Mouse (Mus musculus): ENCODE results near the gene Smad3. TPM values are rescaled to one million over a fixed set of nuclear protein-coding genes. Genes with fewer than 3 reads are reported as not detected.

Gene Smad3
- polyA plus RNA-seq (2012; rRNA removed): 13.9 and 21.6 TPM in 2 replicates

- H3K4me3 ChIP-seq (ENCODE audit: low read depth, low read length): peak within 1 kb of the TSS; percentile 95
- no peaks in the 10 kb centered on the region for H3K27me3 ChIP-seq (ENCODE audit: control insufficient read depth, insufficient read depth, low read length)
- under 1% methylated on average over 59 of the region's 59 CpGs for WGBS
- TF ChIP-seq POLR2A (IDR thresholded peaks at IDR 0.05; ENCODE audit: low read depth, low read length): peak; percentile 67
- no peak for TF ChIP-seq CTCF (IDR thresholded peaks at IDR 0.05; ENCODE audit: extremely low read depth, insufficient read length, insufficient replicate concordance, low read depth, low read length)
- peak within 1 kb of the TSS; percentile 82 for H3K27ac ChIP-seq (ENCODE audit: insufficient read depth, low read depth, low read length)
- peaks cover 37% of the 10 kb centered on the region for H3K4me1 ChIP-seq (ENCODE audit: control insufficient read depth, insufficient read depth, insufficient read length, low read length)
- no peaks in the 10 kb centered on the region for H3K36me3 ChIP-seq (ENCODE audit: control insufficient read depth, insufficient read depth, low read length)
Measured at GRCm38 (mm10) chr9:63757865-63758440, at the start of gene Smad3. TSS of gene Smad3 (minus strand) at chr9:63757994.

- Histone ChIP-seq H3K4me3 (ENCODE audit: low read depth, low read length) (no peak overlapping the region), H3K27ac (ENCODE audit: insufficient read depth, low read depth, low read length) (no peak overlapping the region), H3K27me3 (ENCODE audit: control insufficient read depth, insufficient read depth, low read length) (no peaks in the 10 kb centered on the region), H3K36me3 (ENCODE audit: control insufficient read depth, insufficient read depth, low read length) (no peaks in the 10 kb centered on the region), H3K4me1 (ENCODE audit: control insufficient read depth, insufficient read depth, insufficient read length, low read length) (peaks cover 6% of the 10 kb centered on the region; the same call in 1 of the 2 replicates)
- WGBS: 82% methylated on average over 3 of the region's 3 CpGs
- TF ChIP-seq POLR2A (IDR thresholded peaks at IDR 0.05; ENCODE audit: low read depth, low read length): no peak
- TF ChIP-seq CTCF (IDR thresholded peaks at IDR 0.05; ENCODE audit: extremely low read depth, insufficient read length, insufficient replicate concordance, low read depth, low read length): no peak
Measured at GRCm38 (mm10) chr9:63804847-63805246, 47.1 kb upstream of the Smad3 start.

GRCm38 (mm10) chr9:63803181-63803591 lies 45.4 kb upstream of the Smad3 start:
- peaks cover 6% of the 10 kb centered on the region; the same call in 1 of the 2 replicates for H3K4me1 ChIP-seq (ENCODE audit: control insufficient read depth, insufficient read depth, insufficient read length, low read length)
- no peaks in the 10 kb centered on the region for H3K27me3 ChIP-seq (ENCODE audit: control insufficient read depth, insufficient read depth, low read length)
- no peak overlapping the region for H3K27ac ChIP-seq (ENCODE audit: insufficient read depth, low read depth, low read length)
- TF ChIP-seq POLR2A (IDR thresholded peaks at IDR 0.05; ENCODE audit: low read depth, low read length): no peak
- no peak for TF ChIP-seq CTCF (IDR thresholded peaks at IDR 0.05; ENCODE audit: extremely low read depth, insufficient read length, insufficient replicate concordance, low read depth, low read length)
- H3K36me3 ChIP-seq (ENCODE audit: control insufficient read depth, insufficient read depth, low read length): no peaks in the 10 kb centered on the region
- no peak overlapping the region for H3K4me3 ChIP-seq (ENCODE audit: low read depth, low read length)
- 13% methylated on average over 8 of the region's 8 CpGs for WGBS

DNA sequence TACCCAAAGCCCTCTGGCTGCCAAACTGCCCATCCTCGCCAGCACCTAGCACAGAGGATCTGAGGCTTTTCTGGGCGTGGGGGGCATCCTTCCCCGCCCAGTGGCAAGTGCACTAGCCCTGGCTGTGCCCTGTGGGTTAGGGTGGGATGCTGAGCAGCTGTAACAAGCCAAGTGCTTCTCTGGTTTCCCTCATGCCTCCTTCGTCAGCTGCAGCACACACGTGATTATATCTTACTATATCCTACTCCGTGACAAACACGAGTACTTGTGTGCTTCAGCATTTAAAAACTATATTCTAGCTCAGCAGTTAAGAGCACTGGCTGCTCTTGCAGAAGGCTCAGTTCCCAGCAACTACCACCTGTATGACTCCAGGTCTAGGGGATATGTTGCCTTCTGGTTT lies 44.7 kb upstream of the Smad3 start:
- Histone ChIP-seq H3K4me3 (ENCODE audit: low read depth, low read length) (no peak overlapping the region), H3K27me3 (ENCODE audit: control insufficient read depth, insufficient read depth, low read length) (no peaks in the 10 kb centered on the region), H3K4me1 (ENCODE audit: control insufficient read depth, insufficient read depth, insufficient read length, low read length) (peaks cover 6% of the 10 kb centered on the region; the same call in 1 of the 2 replicates), H3K27ac (ENCODE audit: insufficient read depth, low read depth, low read length) (no peak overlapping the region), H3K36me3 (ENCODE audit: control insufficient read depth, insufficient read depth, low read length) (no peaks in the 10 kb centered on the region)
- TF ChIP-seq CTCF (IDR thresholded peaks at IDR 0.05; ENCODE audit: extremely low read depth, insufficient read length, insufficient replicate concordance, low read depth, low read length) (no peak), POLR2A (IDR thresholded peaks at IDR 0.05; ENCODE audit: low read depth, low read length) (no peak)
- WGBS: 81% methylated on average over 7 of the region's 7 CpGs

DNA sequence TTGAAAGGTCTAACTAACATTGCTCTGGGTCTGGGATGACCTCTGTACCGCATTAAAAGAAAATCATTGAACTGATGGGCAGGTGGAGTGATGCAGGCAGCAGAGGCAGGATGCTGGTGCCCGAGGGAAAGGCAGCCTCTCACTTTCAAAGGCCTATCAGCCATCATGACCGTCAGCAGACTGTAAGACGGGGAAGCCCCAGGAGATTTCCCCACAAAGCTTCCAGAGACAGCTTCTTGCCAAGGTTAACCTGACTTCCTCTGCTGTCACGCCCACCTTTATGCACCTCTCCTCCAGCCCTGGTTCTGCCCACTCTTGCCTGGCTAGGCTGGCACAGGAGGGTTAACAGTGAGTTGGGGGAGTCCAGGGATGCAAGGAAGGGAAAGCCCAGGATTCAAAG lies 44.3 kb upstream of the Smad3 start:
- Histone ChIP-seq H3K4me3 (ENCODE audit: low read depth, low read length) (no peak overlapping the region), H3K4me1 (ENCODE audit: control insufficient read depth, insufficient read depth, insufficient read length, low read length) (peaks cover 6% of the 10 kb centered on the region; the same call in 1 of the 2 replicates), H3K27me3 (ENCODE audit: control insufficient read depth, insufficient read depth, low read length) (no peaks in the 10 kb centered on the region), H3K36me3 (ENCODE audit: control insufficient read depth, insufficient read depth, low read length) (no peaks in the 10 kb centered on the region), H3K27ac (ENCODE audit: insufficient read depth, low read depth, low read length) (no peak overlapping the region)
- 60% methylated on average over 5 of the region's 5 CpGs for WGBS
- TF ChIP-seq CTCF (IDR thresholded peaks at IDR 0.05; ENCODE audit: extremely low read depth, insufficient read length, insufficient replicate concordance, low read depth, low read length) (no peak), POLR2A (IDR thresholded peaks at IDR 0.05; ENCODE audit: low read depth, low read length) (no peak)

DNA sequence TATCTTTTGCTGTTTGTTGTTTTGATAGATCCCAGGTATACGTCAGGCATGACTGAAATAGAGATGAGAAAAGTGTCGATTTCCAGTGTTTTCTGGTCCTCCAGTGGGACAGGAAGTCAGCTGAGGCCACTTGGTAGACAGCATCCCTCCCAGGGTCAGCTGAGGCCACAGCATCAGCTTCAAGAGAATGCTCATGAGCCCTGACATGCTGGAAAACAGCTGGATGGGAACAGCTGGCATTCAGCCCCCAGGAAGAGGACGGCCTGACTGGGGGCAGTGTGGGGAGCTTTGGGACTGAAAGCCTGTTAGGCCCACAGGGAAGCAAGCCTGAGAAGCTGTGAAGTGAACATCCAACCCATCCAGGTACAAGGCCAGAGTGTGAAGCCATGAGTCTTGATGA lies 38.6 kb upstream of the Smad3 start:
- 67% methylated on average over 3 of the region's 3 CpGs for WGBS
- Histone ChIP-seq H3K27me3 (ENCODE audit: control insufficient read depth, insufficient read depth, low read length) (no peaks in the 10 kb centered on the region), H3K4me3 (ENCODE audit: low read depth, low read length) (no peak overlapping the region), H3K27ac (ENCODE audit: insufficient read depth, low read depth, low read length) (no peak overlapping the region), H3K36me3 (ENCODE audit: control insufficient read depth, insufficient read depth, low read length) (no peaks in the 10 kb centered on the region), H3K4me1 (ENCODE audit: control insufficient read depth, insufficient read depth, insufficient read length, low read length) (peaks cover 1% of the 10 kb centered on the region; the same call in 1 of the 2 replicates)
- no peak for TF ChIP-seq CTCF (IDR thresholded peaks at IDR 0.05; ENCODE audit: extremely low read depth, insufficient read length, insufficient replicate concordance, low read depth, low read length)
- TF ChIP-seq POLR2A (IDR thresholded peaks at IDR 0.05; ENCODE audit: low read depth, low read length): no peak

DNA sequence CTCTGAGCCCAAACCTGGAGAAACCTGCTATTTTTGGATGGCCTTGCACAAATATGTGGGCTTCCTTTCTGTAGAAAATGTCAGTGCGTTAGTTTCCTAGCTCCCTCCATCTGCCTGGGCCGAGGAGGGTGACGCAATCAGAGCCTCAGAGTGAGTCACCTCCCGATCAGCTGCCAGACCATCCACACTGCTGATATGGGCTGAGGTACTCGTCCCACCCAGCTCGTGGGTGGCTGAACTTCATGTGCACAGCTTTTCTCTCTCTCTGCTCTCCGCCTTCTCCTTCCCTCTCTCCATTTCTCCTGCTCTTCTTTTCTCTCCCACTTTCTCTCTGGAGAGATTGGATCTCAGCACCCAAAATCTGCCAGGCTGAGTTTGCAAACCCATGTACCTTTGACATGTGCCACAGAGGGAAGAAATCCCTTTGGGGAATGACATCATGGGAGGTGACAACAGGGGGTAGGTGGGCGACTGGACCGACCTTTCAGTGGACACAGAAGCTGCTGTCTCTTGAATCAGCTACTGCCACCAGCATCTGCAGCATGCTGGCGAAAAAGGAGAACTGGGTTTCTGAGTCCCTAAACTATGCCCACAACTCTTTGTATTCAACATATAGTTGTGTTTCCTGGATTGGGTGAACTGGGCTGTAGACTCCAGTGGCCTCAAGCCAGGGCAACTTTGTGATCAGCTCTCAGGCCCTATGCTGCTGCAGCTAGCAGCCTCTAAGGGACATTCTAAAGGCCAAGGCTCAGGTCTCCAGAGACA lies 36.1 kb upstream of the Smad3 start:
- no peak overlapping the region for H3K4me3 ChIP-seq (ENCODE audit: low read depth, low read length)
- TF ChIP-seq CTCF (IDR thresholded peaks at IDR 0.05; ENCODE audit: extremely low read depth, insufficient read length, insufficient replicate concordance, low read depth, low read length): no peak
- TF ChIP-seq POLR2A (IDR thresholded peaks at IDR 0.05; ENCODE audit: low read depth, low read length): no peak

More for the DNA sequence above, 36.1 kb upstream of the Smad3 start:
- Histone ChIP-seq H3K27me3 (ENCODE audit: control insufficient read depth, insufficient read depth, low read length) (no peaks in the 10 kb centered on the region), H3K27ac (ENCODE audit: insufficient read depth, low read depth, low read length) (no peak overlapping the region), H3K36me3 (ENCODE audit: control insufficient read depth, insufficient read depth, low read length) (no peaks in the 10 kb centered on the region), H3K4me1 (ENCODE audit: control insufficient read depth, insufficient read depth, insufficient read length, low read length) (peaks cover 6% of the 10 kb centered on the region; the same call in 1 of the 2 replicates)
- 37% methylated on average over 10 of the region's 10 CpGs for WGBS

All from small intestine, adult 2 months (tissue).